Mouse (Mus musculus) neural tube, postnatal 0 days (tissue): ENCODE data around the gene Immt. TPM values are rescaled to one million over a fixed set of nuclear protein-coding genes. Genes with fewer than 3 reads are reported as not detected.

Experiments used
- polyA plus RNA-seq: library from polyadenylated mRNA; unstranded; fragments of >200 nt; fragmentation: Nextera tagmentation; extraction: Ambion mirVana; gene quantifications from 2 replicates; pipeline ENCODE4 v1.2.1, GENCODE M21; 2015

Immt gene
- polyA plus RNA-seq, result 157 and 158 TPM in 2 replicates

DNA sequence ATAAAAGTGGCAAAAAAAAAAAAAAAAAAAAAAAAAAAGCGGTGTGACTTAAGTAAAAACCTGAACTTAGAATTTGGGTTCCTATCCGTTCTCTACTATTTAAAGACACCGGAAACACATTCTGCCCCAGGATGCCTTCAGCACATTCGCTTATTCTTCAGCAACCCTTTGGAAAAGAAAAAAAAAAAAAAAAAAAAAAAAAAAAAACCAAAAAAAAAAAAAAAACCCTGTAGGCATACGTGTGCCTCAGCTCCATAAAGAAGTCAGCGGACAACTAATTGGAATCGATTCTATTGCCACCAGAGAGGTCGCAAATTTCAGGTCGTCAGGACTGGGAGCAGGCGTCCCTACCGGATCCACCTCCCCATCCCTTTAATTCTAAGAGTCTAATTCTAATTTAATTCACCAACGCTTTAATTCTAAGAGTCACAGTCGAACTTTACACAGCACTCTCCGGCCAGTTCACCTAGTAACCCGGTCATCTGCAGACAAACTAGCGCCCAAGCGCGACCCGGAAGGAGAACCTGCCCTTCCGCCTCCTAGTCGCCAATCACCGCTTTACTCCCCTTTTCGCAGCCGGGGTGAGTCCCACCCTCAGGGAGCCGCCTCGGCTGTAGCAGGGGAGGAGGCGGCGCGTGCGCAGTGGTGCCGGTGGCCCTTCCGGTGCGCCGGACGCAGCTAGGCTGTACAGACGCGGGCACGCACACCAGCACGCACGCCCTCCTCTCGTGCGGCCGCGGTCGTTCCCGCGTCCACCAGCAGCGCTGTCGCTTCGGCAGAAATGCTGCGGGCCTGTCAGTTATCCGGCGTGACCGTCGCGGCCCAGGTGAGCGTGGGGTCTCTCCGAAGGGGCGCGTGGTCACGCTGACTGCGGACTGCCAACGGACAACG lies at the start of gene Immt:
Gene Immt, plus strand, starts transcription at position 642 of the 891 bp plus-strand sequence.

DNA sequence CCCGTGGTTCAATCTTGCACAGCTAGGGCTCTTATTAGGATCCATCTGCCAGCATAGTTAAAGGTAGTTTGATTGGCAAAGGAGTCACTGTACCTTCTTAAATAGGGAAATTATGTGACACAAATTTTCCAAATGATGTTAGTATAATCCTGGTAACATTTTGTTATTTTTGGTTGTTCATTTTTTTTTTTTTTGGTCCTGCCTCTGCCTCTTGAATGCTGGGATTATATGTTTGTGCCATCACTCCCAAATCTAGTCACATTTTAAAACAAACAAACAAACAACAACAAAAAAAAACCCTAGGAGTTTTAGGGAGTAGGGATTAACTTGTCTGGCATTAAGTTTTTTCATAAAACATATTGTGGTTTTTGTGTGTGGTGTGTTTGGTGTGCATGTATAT lies 4.3 kb upstream of the Immt start, which contains the start of gene Mrpl35:
Gene Mrpl35, minus strand, starts transcription at position 101 of the 400 bp plus-strand sequence.

DNA sequence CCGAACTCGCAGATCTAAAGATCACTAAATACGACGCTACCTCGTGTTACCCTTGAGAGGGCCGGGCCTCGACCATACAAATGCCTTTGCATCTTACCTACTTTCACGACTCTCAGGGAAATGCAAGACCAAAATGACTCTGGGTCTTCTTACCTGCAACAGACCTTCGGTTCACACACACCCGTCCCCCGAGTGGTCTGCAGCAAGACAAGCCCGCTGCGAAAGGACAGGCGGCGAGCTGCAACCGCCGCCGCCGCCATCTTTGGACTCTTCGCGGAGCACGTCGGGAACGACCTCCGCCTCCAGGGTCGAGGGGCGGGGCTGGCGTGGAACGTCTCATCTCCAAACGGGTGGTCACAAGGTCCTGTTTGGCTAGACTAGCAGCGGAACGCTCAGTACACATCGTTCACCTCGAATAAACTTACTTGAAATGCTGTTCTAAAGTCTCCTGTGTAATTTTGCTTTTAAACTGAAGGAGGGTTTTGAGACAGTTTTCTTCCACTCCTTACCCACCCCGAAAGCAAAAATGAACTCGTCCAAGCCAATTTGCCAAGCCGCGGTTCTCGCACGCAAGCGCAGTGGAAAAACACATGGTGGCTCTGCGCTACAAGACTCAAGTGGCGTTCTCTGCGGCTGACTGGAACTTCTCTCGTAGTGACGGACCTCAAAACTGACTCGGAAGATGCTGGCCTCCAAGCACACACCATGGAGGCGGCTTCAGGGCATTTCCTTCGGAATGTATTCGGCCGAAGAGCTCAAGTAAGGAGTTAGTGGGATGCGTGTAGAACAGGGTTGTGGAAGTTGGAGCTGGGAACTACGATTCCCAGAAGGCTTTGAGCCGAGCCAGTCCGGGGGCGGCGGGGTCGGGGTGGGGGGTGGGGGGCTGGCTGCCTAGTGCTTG lies 77.6 kb downstream of the Immt start, which contains the start of the genes Ptcd3 and Polr1a:
Gene Ptcd3, minus strand, starts transcription at position 270 of the 901 bp plus-strand sequence.
Gene Polr1a, plus strand, starts transcription at position 573 of the 901 bp plus-strand sequence.

Other genes starting within 250 kb of the Immt start
- 15.4 and 15.5 TPM in 2 replicates for gene Kdm3a, start 198.3 kb upstream of the Immt start, polyA plus RNA-seq
- 169 and 194 TPM in 2 replicates for gene Reep1, start 123.8 kb upstream of the Immt start, polyA plus RNA-seq
- gene Mrpl35, start 4.4 kb upstream of the Immt start, polyA plus RNA-seq, result 46.4 and 52.5 TPM in 2 replicates
- gene Ptcd3, start 77.4 kb downstream of the Immt start, polyA plus RNA-seq, result 53.1 and 56.8 TPM in 2 replicates
- 15.9 and 17.0 TPM in 2 replicates for gene Polr1a, start 77.7 kb downstream of the Immt start, polyA plus RNA-seq